Mouse (Mus musculus) kidney, adult 2 months (tissue): ENCODE results near the gene Abhd15. TPM values are rescaled to one million over a fixed set of nuclear protein-coding genes. Genes with fewer than 3 reads are reported as not detected.

ENCODE experiments used
- DNase-seq: peaks from one replicate; pipeline ENCODE4 v3.0.0; 2021
- H3K27ac ChIP-seq: fragments of 200-500 bp; 2 replicates; pipeline ENCODE4 v1.5.1; 2012; ENCODE audit warnings: low read depth, low read length, control low read depth, inconsistent platforms; ENCODE audit not compliant: insufficient read depth
- H3K27me3 ChIP-seq: fragments of 200-500 bp; replicated peaks from 2 replicates; pipeline ENCODE4 v1.6.1; 2012; ENCODE audit warnings: mild to moderate bottlenecking, moderate library complexity, low read length, inconsistent platforms; ENCODE audit not compliant: control insufficient read depth, insufficient read depth
- H3K36me3 ChIP-seq: fragments of 200-500 bp; 2 replicates; pipeline ENCODE4 v1.6.1; 2012; ENCODE audit warnings: mild to moderate bottlenecking, moderate library complexity, low read length, inconsistent platforms; ENCODE audit not compliant: control insufficient read depth, insufficient read depth
- H3K4me1 ChIP-seq: fragments of 200-500 bp; 2 replicates; pipeline ENCODE4 v1.6.1; 2011; ENCODE audit warnings: low read length; ENCODE audit not compliant: control insufficient read depth, insufficient read depth
- H3K4me3 ChIP-seq: fragments of 200-500 bp; 2 replicates; pipeline ENCODE4 v1.5.1; 2011; ENCODE audit warnings: mild to moderate bottlenecking, low read depth, low read length, control low read depth; ENCODE audit not compliant: insufficient read depth
- CTCF ChIP-seq: fragments of 200-500 bp; conservative IDR thresholded peaks from 2 replicates; pipeline ENCODE4 v1.5.1; 2011; ENCODE audit warnings: low read depth, mild to moderate bottlenecking, control low read depth, low read length, moderate library complexity, mixed read lengths; ENCODE audit not compliant: insufficient read depth, insufficient read length
- POLR2A ChIP-seq: fragments of 200-500 bp; IDR thresholded peaks from one replicate; pipeline ENCODE4 v1.6.1; 2011; ENCODE audit warnings: low read depth, low read length, control low read depth
- WGBS: fragments of 180-500 bp; shearing (Covaris S2); methylation state at CpG from one replicate; pipeline ENCODE4 v1.1.7; 2018; 5-methylcytosine and 5-hydroxymethylcytosine counted together
- polyA plus RNA-seq: library from polyadenylated mRNA; depleted of rRNA; stranded (reverse); fragments of >200 nt; gene quantifications from 2 replicates; pipeline ENCODE4 v1.2.3, GENCODE M21; 2012

Gene Abhd15
- polyA plus RNA-seq, 1 experiment = 2.7 TPM

GRCm38 (mm10) chr11:77476216-77476615, 38.7 kb upstream of the Abhd15 start:
- no peaks in the 10 kb centered on the region for H3K27me3 ChIP-seq
- WGBS = 60% methylated on average over 14 of the region's 14 CpGs
- no peaks in the 10 kb centered on the region for H3K4me1 ChIP-seq
- H3K4me3 ChIP-seq = no peak overlapping the region
- DNase-seq = no peak
- H3K36me3 ChIP-seq = no peaks in the 10 kb centered on the region
- TF ChIP-seq POLR2A (no peak), CTCF (no peak)
- peak overlapping the region; percentile 87; the same call in 1 of the 2 replicates for H3K27ac ChIP-seq

GRCm38 (mm10) chr11:77476895-77477294, 38.0 kb upstream of the Abhd15 start:
- H3K4me3 ChIP-seq = peak overlapping the region; percentile 14; the same call in 1 of the 2 replicates
- peak; percentile 63 for DNase-seq
- no peaks in the 10 kb centered on the region for H3K27me3 ChIP-seq
- H3K36me3 ChIP-seq = no peaks in the 10 kb centered on the region
- H3K27ac ChIP-seq = peak overlapping the region; percentile 87
- TF ChIP-seq CTCF (no peak), POLR2A (no peak)
- H3K4me1 ChIP-seq = no peaks in the 10 kb centered on the region
- 57% methylated on average over 6 of the region's 6 CpGs for WGBS

GRCm38 (mm10) chr11:77483043-77483442, 31.9 kb upstream of the Abhd15 start:
- H3K27ac ChIP-seq = no peak overlapping the region
- H3K4me3 ChIP-seq = no peak overlapping the region
- no peaks in the 10 kb centered on the region for H3K27me3 ChIP-seq
- 70% methylated on average over 3 of the region's 3 CpGs for WGBS
- DNase-seq = no peak
- H3K4me1 ChIP-seq = no peaks in the 10 kb centered on the region
- no peaks in the 10 kb centered on the region for H3K36me3 ChIP-seq
- no peak for TF ChIP-seq POLR2A

- TF ChIP-seq CTCF (no peak), POLR2A (no peak)
- Histone ChIP-seq H3K4me3 (no peak overlapping the region), H3K36me3 (no peaks in the 10 kb centered on the region), H3K27me3 (no peaks in the 10 kb centered on the region), H3K27ac (no peak overlapping the region), H3K4me1 (no peaks in the 10 kb centered on the region; the same call in 1 of the 2 replicates)
- 79% methylated on average over 11 of the region's 11 CpGs for WGBS
- DNase-seq = no peak
Measured at GRCm38 (mm10) chr11:77483510-77484255, 31.2 kb upstream of the Abhd15 start.

- H3K27me3 ChIP-seq = no peaks in the 10 kb centered on the region
- H3K4me3 ChIP-seq = no peak overlapping the region
- TF ChIP-seq POLR2A (no peak), CTCF (no peak)
- H3K4me1 ChIP-seq = no peaks in the 10 kb centered on the region; the same call in 1 of the 2 replicates
- no peak overlapping the region for H3K27ac ChIP-seq
- H3K36me3 ChIP-seq = no peaks in the 10 kb centered on the region
- DNase-seq = no peak
- whole genome bisulfite sequencing = 67% methylated on average over 6 of the region's 6 CpGs
Measured at GRCm38 (mm10) chr11:77485229-77485628, 29.7 kb upstream of the Abhd15 start.

- 67% methylated on average over 5 of the region's 5 CpGs for WGBS
- H3K4me1 ChIP-seq = peaks cover 5% of the 10 kb centered on the region
Measured at GRCm38 (mm10) chr11:77486798-77487197, 28.1 kb upstream of the Abhd15 start.

GRCm38 (mm10) chr11:77488771-77489581, 25.9 kb upstream of the Abhd15 start:
- Histone ChIP-seq H3K36me3 (no peaks in the 10 kb centered on the region), H3K4me3 (peak overlapping the region; percentile 61), H3K27ac (no peak overlapping the region), H3K4me1 (peaks cover 11% of the 10 kb centered on the region), H3K27me3 (no peaks in the 10 kb centered on the region)
- WGBS = 8% methylated on average over 55 of the region's 55 CpGs
- DNase-seq = no peak
- TF ChIP-seq POLR2A = no peak
- no peak for TF ChIP-seq CTCF

More at GRCm38 (mm10) chr11:77486798-77487197, 28.1 kb upstream of the Abhd15 start:
- no peaks in the 10 kb centered on the region for H3K27me3 ChIP-seq
- no peak overlapping the region for H3K4me3 ChIP-seq
- H3K36me3 ChIP-seq = no peaks in the 10 kb centered on the region
- DNase-seq = no peak
- no peak overlapping the region for H3K27ac ChIP-seq
- TF ChIP-seq CTCF (no peak), POLR2A (no peak)
